Mouse (Mus musculus) heart, postnatal 36 days (tissue): ENCODE results near the gene Alpl. TPM values are rescaled to one million over a fixed set of nuclear protein-coding genes. Genes with fewer than 3 reads are reported as not detected.

Source experiments
- DNase-seq, 2 experiments: peaks; one replicate each; pipeline ENCODE4 v3.0.0; 2021 to 2022
- intact Hi-C: fragments of 180-260 bp; cut with DNase I; formaldehyde crosslinking; loops from one replicate; pipeline ENCODE4 v1.15.1; 2025
- total RNA-seq, 2 experiments: library from RNA; stranded (reverse); gene quantifications; 2 replicates each; pipeline ENCODE4 v1.2.3; 2021

The Alpl gene
- total RNA-seq, 2 experiments from 2014 or later = 29.5 to 45.6 TPM

DNA sequence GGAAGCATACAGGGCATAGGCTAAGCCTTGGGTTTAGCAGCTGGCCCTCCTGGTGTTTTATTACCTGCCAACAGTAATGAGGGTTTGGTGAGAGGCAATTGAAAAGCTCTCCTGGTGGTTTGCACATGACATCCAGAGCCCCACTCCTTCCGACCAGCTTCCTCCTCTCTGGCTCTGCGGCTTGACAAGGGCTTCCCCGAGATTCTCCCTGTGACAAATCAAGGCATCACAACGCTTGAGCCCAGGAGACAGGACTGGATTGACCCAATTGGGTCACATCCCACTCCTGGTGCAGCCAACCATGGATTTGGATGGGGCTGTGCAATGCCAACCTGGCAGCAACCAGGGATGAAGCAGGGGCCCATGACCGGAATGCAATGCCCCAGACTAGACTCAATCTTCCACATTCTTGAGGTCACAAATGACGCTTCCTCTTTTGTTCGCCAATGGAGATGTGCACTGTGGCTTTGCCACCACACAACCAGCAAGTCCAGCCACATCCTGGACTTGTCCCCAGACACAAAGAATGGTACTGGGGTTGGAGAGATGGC lies 11.2 kb upstream of the Alpl start:
- DNase-seq = no peak
- intact Hi-C loops = no loop called here

DNA sequence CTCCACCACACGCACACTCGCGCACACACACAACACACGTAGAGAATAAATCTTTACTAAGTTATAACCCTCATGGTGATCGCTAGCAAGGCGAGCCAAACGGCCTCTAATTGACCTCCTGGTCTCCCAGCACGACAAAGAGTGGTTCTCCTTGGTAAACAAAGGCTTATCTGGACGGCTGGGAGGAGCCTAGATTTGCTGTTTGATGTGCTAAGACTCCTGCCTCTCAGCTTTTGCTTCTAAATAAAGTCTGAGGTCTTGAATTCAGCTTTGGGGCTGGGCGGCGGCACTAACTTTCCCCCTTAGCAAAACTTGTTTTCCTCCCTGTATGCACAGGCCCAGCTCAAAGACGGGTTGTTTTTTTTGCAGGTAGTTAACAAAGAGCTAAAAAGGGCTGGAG lies 5.0 kb upstream of the Alpl start:
- intact Hi-C loops = no loop called here
- no peak for DNase-seq

DNA sequence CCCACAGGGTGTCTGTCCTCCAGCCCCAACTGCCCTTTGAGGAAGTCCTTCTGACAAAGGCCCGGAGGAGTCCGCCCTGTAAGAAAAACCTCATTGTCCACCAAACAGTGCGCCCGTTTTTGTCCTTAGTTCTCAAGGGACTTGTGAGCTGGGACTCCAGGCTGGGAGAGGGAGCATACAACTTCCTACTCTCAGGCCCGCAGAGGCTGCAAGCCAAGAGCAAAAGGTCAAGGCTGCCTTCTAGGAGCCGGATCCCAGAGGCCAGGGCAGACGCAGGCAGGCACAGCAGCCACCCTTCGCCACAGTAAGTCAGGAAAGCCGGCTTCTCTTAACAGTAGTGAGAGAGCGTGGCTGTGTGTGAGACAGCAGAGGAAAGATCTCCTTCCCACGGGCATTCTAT lies 4.1 kb upstream of the Alpl start:
- intact Hi-C loops = no loop called here
- no peak for DNase-seq

DNA sequence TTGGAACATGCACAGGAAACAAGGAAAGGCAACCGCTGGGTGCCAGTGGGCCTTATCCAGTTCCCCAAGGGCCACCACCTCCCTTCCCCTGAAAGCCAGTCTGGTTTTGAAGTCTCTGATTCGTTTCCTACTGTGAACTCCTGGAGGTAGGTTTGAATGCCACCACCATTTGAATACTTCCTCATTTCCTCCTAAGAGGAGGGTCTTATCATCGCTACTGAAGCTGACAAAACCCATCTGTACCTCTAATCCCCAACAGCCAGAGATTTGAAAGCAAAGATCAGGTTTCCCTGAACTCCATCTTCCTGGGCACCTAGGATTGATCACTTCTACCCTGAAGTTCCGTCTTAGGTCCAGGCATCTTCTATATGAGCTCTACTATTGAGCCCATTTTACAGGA lies 854 bp upstream of the Alpl start:
- no peak for DNase-seq
- intact Hi-C loops = loop anchor here (2.0 kb wide), 1 partner anchor 40 kb away; no protein-coding TSS in a partner anchor

DNA sequence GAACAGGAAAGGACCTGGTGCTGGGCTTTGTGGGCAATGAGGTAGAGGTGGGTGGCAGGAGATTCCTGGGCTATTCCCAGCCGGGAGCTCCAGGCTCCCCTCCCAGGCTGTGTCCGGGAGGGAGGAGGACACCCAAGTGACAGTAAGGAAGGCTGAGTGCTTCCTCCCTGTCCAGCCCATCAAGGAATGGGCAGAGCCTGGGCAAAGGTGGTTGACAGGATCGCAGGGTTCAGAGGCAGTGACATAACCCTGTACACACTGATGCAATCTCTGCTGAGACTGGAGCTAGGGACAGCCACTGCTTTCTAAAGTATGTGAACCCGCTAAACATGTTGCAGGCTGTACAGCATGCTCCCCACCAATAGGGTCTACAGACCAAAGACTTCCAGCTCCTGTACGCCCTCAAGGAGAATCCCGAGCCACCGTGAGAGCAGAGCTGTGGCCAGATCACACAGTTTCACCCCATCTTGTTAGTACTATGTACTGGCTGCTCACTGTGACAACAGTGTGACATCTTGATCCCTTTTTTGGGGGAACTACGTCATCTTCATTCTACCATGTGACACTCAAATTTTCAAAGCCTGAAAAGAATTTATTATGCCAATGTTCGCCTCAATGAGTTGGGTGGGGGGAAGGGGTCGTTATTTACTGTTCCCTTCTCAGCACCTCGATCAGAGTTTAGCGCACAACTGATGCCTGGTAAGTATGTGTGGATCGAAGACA lies 1.8 kb downstream of the Alpl start:
- DNase-seq = no peak
- intact Hi-C loops = no loop called here

DNA sequence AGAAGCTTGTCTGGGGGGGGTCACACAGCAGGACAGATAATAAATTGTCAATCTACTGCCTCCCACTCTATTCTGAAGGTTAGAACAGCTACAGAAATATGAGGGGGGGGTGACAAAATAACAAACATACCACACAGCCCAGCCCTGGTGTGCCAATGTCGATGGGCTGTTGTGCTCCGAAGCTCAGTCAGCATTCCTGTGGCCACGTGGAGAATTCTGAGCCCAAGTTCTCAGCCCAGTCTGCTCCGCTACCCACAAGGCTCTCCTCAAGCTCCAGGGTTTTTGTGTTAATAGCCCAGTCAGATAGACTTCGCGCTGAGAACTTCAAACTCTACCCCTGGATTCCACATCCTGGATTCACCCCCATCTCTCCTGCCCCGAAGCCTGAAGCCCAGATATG lies 2.6 kb downstream of the Alpl start:
- DNase-seq = no peak
- intact Hi-C loops = no loop called here

DNA sequence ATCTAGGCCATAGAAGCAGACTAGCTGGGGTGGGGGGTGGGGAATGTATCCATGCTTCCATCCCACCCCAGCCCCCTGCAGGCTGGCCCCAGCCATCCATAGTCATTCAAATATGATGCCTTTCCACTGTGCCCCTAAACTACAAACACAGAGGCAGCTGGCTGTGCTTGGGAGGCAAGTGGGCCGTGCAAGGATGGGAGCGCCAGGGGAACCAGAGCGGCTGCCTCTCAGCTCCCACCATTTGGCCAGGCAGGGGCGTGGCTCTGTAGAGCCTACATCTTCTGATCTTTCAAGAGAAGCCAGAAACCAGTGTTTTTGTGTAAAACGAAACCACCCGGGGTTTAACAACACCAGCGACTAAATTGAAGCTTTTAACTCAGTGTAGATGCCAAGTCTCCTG lies 4.7 kb downstream of the Alpl start:
- no peak for DNase-seq
- intact Hi-C loops = no loop called here

DNA sequence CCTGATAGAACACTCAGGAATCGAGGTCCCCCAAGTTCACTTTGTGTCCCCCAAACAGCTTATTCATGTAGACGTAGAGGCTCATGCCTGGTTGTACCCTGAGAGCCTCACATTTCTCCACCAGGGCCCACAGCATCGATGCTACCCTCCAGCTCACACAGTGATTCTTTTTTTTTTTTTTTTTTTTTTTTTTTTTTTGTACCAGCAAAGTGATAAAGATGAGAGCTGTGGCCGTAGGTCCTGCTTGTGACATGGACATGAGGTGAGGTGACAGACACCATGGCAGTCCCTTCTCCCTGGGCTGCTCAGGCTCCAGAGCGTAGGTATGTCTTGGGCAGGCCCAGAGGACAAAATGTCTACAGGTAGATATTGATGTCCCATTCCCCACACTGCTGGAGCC lies 5.2 kb downstream of the Alpl start:
- intact Hi-C loops = no loop called here
- no peak for DNase-seq

DNA sequence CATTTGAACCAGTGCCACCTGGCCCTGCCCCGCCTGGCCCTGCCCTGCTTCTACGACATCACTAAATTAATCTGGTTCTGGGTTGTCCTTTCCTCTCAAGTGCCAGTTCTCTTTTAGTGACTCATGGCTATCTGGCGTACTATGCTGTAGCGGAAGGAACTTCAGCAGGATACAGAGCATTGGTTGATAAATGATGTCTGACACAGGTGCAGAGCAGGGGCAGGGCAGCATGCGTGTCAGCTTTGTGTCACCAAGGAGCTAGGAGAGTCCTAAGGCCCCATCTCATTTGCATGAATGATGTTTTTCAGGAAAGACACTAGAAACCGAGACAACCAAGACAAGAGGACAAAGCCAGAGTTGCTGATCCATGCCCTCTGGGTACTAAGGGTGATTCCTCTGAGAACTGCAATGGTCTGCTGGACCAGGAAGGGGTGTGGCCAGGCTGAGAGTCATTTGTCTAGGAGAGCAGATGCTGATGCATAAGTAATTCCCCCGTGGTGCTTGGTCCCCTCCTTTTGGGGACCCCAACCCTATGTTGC lies 7.6 kb downstream of the Alpl start:
- DNase-seq = no peak
- intact Hi-C loops = no loop called here

DNA sequence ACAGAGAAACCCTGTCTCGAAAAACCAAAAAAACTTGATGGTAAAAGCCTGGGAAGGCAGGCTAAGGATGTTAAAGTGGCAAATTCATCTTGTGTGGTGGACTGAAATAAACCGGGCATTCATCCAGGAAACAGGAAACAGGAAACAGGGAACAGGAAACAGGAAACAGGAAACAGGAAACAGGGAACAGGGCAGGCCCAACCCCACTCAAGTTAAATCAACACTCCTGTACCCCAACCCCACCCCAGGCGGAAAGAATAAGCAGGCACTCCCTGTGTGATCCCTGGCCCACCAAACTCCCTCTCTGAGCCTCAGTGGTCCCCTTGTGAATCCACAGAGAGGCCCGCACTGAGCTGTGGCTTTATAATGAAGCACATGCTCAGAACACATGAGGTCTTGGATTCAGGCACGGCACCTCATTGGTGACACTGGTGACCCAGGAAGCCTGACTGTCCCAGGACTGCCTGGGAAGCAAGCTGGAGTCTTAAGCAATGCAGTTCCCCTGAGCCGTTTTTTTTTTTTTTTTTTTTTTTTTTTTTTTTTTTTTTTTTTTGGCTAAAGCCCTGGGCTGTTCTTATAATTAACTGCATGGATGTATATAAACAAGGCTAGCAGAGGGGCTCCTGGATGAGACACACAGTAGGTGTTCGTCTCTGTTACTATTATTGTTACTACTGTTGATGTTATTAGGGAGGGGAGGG lies 8.4 kb downstream of the Alpl start:
- DNase-seq = no peak
- intact Hi-C loops = no loop called here

DNA sequence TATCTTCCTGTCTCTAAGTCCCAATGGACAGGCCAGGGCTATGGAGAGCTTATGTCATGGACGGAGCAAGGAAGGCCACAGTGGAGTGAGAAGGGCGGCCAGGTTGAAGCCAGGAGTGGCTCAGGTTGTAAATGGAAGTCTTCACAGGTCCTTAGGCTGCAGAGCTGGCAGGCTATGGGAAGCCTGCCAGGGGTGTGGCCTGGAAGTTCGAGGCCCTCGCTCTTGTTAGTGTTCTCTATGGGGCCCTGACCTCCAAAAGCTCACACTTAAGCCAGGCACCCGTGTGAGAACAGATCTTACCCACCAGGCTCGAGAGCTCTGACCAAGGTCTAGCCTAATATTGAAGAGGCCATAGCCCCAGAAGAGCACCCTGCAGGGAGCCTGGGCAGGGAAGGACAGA lies 9.7 kb downstream of the Alpl start:
- intact Hi-C loops = no loop called here
- no peak for DNase-seq

DNA sequence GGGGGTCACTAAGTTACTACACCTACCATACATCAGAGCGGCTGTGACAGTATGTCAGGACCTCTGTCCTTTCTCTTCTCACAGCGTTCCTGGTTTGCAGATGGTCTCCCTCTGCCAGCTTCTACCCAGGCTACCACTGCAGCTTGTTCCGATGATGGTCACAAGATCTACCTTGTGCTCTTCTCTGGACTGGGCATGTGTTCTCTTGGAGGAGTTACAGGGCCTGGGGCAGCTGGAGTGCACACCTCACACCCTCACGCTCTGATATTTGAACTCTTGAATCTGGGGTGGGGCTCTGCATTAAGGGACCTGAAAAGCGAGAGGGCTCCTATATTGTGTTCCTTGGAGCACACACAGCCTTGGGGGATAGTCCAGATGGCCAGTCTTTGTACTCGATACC lies 10.9 kb downstream of the Alpl start:
- intact Hi-C loops = no loop called here
- DNase-seq = no peak

DNA sequence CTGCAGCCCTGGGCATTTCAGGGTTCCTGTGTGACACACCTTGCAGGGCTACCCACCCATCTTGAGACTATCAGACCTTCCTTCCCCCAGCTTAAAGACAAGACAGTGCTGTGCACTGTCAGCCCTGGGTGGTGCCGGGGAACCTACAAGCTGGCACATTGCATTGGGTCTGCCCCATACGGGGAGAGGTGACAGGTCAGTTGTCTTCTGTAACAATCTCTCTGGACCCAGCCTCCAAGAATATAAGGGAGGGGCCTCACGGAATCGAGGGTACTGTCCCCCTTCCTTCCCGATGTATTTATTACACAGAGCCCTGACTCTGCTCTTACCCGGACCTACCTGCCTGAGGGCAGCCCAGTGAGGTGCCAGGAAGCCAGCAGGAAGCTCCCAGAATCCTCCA lies 11.4 kb downstream of the Alpl start:
- no peak for DNase-seq
- intact Hi-C loops = no loop called here

DNA sequence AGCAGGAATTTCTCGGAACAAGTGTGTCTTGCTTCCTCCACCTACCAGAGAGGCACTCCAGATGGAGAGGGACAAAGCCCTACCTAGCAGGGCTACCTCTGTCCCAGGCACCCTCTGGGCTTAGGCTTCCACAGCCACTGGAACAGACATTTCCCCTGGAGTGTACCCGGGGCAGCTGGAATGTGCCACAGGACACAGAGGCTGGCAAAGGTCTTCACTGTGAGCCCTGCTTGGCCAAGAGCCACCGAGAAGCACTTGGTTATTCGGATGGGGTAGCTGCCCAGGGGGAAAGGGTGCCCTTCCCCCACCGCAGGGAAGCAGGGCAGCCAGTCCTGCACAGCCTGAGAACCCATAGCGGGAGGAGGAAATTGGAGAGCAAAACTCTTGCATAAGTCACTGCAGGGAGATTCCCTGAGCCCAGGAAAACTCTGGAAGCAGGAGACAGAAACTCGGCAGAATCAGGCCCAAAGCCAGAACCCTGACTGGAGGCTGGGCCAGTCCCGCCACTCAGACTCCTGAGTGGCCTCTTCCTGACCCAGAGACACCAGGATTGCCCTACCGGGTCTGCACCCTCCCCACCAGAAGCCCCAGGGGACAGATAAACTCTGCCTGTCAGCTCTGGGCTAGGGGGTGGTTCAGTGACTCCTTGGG lies 12.5 kb downstream of the Alpl start:
- peak; percentile 58 to 60 for DNase-seq
- intact Hi-C loops = no loop called here

DNA sequence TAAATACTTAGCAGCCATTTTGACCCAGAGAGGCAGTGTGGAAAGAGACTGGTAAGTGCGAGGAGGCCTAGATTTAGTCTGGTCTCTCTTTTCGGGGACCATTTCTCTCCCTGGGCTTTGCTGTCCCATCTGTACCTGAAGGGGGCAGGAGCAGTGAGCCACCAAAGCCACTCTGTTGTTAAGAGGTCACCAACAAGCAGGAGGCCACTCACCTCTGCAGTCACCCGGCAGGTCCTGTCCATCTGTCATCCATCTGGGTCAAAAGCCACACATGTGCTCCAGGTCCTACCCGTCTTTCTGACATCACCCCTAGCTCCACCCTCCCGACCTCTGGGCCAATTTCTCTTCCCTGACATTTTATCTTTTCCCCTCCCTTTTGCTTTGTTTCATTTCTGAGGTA lies 14.2 kb downstream of the Alpl start:
- intact Hi-C loops = no loop called here
- DNase-seq = no peak

DNA sequence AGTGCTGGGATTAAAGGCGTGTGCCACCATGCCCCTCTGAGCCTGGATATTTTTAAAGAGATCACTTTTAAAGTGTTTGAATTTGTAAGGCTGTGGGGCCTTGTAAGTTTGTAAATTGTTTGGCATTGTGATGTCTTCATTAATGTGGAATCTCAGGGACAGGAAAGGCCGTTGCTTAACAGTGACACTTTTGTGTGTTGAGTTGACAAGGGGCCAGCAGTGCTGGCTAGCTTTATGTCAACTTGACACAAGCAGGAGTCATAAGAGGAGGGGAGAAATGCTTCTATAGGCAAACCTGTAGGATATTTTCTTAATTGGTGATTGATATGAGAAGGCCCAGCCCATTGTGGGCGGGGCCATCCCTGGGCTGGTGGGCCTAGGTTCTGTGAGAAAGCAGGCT lies 15.2 kb downstream of the Alpl start:
- intact Hi-C loops = no loop called here
- DNase-seq = no peak

DNA sequence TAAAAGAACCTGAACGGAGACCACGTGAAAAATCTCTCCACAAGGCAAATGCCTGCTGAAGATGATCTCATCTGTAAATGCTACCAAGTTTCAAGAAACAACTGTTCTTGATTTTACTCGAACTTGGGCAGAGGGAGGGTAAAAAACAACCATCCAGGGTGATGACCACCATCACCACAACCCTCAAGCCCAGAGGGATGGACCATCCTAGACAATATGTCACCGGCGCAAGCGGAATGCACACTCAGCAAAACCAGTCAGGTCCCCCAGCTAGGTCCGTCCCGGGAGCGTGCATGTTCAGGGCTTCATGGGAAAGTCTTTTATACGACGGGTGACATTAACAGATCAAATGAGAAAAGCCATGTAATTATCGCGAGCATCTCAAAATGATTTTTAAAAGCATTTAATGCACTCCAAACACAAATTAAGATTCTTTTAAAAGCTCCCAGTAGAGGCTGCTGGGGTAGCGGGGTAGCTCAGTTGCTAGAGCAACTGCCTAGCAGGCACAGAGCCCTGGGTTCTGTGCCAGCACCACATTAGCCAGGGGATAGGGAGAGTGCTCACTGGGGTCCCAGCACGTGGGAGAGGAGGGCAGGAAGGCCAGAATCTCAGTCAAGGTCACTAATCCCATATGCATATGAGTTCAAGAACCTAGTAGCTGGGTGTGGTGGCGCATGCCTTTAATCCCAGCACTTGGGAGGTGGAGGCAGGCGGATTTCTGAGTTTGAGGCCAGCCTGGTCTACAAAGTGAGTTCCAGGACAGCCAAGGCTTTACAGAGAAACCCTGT lies 17.6 kb downstream of the Alpl start:
- no peak for DNase-seq
- intact Hi-C loops = no loop called here

DNA sequence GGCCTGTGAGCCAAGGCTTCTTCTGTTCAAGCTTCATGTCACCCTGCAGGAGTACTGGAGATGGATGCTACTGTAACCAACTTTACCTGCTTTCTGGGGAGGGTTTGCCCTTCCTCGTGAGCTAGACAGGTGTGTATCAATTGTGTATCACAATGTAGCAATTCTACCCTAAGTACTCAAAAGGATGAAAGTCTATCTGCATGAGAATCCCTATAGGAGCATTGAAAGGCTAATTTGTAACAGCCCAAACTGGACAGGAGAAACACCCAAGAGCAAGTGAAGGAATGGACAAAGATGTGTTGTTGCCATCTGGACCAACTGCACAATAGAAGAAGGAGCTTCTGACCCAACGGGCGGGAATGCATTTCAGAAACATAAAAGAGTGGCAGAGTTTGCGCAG lies 18.3 kb downstream of the Alpl start:
- no peak for DNase-seq
- intact Hi-C loops = no loop called here

DNA sequence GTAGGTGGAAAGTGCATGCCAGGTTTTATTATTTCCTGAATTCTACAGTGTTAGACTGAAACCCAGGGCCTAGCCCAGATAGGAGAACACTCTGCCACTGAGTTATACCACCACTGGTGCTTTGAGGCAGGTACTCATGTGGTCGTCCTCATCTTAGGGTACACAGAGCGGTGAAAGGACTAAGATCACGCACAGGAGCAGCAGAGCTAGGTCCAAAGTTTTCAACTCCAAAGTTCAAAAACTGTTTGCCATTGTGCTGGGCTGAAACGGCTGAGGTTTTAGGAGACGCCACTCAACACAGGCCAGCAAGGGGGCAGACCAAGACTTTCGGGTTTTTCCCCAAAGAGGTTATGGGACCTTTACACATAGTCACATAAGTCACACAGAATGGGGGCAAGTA lies 21.7 kb downstream of the Alpl start:
- DNase-seq = no peak
- intact Hi-C loops = no loop called here

DNA sequence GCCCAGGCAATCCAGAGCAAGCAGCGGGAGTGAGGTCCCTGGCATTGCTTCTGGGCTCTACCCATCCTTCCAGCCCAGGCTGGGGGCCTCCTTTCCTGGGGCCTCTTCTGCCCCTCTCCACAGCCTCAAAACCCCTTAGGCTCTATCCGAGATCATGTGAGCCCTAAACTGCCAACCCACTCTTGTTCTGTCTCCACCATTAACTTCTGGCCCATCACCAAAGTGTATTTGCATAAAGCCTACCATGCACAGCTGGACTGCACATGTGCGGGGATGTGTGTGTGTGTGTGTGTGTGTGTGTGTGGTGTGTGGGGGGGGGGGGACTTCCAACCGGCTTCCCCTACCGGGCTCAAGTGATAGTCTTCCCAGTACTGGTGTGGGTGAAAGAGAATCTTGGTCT lies 22.2 kb downstream of the Alpl start:
- intact Hi-C loops = no loop called here
- no peak for DNase-seq
